Mouse (Mus musculus) Patski (cell line): ENCODE data around the gene Cavin2. TPM values are rescaled to one million over a fixed set of nuclear protein-coding genes. Genes with fewer than 3 reads are reported as not detected.
A peak's percentile ranks its signal among the peaks of the same experiment; 100 is the strongest.

Source experiments
- ATAC-seq: fragments of 100-300 bp; one replicate; pipeline ENCODE4 v1.8.0; 2021
- CTCF ChIA-PET: fragments of 350-600 bp; sonication (Branson Sonifier 250); formaldehyde crosslinking; loops from one replicate; lab custom pipeline; 2022; ENCODE audit warnings: inconsistent platforms; lab: Charles Lee
- POLR2A ChIA-PET: fragments of 350-600 bp; sonication (Branson Sonifier 250); formaldehyde crosslinking; loops from one replicate; lab custom pipeline; 2022; ENCODE audit warnings: antibody characterized with exemption, inconsistent platforms; lab: Charles Lee
- DNase-seq: peaks from one replicate; pipeline ENCODE4 v3.0.0-alpha.2; 2011; ENCODE audit warnings: low read depth, low spot score
- H3K27me3 ChIP-seq: fragments of 371-371 bp; one replicate; pipeline ENCODE4 v1.5.1; 2021
- CTCF ChIP-seq: fragments of 100-300 bp; IDR thresholded peaks from one replicate; pipeline ENCODE4 v1.5.1; 2021
- in situ Hi-C: fragments of 300-500 bp; cut with MboI; formaldehyde crosslinking; loops from 3 replicates; pipeline ENCODE4 v1.11.1; 2018; ENCODE audit warnings: low pct_unique_long_range_greater_than_20kb, mixed read lengths
- polyA plus RNA-seq: library from polyadenylated mRNA; unstranded; gene quantifications from one replicate; pipeline ENCODE4 v1.2.3, GENCODE M21; 2021

Gene Cavin2
- polyA plus RNA-seq, 1 experiment from 2014 or later, result 17.6 TPM

- ChIA-PET POLR2A (no interaction called here), CTCF (no interaction called here)
- TF ChIP-seq CTCF, result peak; percentile 33
- DNase-seq (no peak), ATAC-seq (no peak)
- in situ Hi-C loops, result no loop called here
- H3K27me3 ChIP-seq, result peaks cover 5% of the 10 kb centered on the region
Observed at GRCm38 (mm10) chr1:51347596-51347995, 58.7 kb downstream of the Cavin2 start.

- peaks cover 5% of the 10 kb centered on the region for H3K27me3 ChIP-seq
- ChIA-PET CTCF (interaction anchor here (1.3 kb wide), 1 partner anchor 385 kb away, joined by 3 read pairs; no protein-coding TSS in a partner anchor), POLR2A (no interaction called here)
- in situ Hi-C loops, result no loop called here
- no peak for TF ChIP-seq CTCF
- DNase-seq (no peak), ATAC-seq (no peak)
Observed at GRCm38 (mm10) chr1:51348631-51349030, 59.7 kb downstream of the Cavin2 start.

GRCm38 (mm10) chr1:51349291-51349967, 60.5 kb downstream of the Cavin2 start:
- ATAC-seq, result no peak
- TF ChIP-seq CTCF, result no peak
- no peak for DNase-seq
- peaks cover 5% of the 10 kb centered on the region for H3K27me3 ChIP-seq
- ChIA-PET POLR2A (no interaction called here), CTCF (interaction anchor here (1.1 to 1.3 kb wide), 2 partner anchors 11 to 386 kb away, joined by 3 read pairs; no protein-coding TSS in a partner anchor)
- in situ Hi-C loops, result no loop called here

Other genes starting within 250 kb of the Cavin2 start
- 20.8 TPM for gene Nabp1, start 189.3 kb downstream of the Cavin2 start, polyA plus RNA-seq